Mouse (Mus musculus): ENCODE results near the gene Cryl1.

The Cryl1 gene

GRCm38 (mm10) chr14:57372348-57373102 is 25.8 kb downstream of the Cryl1 start:
- peak; percentile 82 for DNase-seq

- no peak for DNase-seq
Observed at GRCm38 (mm10) chr14:57367327-57367726, 31.0 kb downstream of the Cryl1 start.

- no peak for DNase-seq
Observed at GRCm38 (mm10) chr14:57366724-57367123, 31.6 kb downstream of the Cryl1 start.

- no peak for DNase-seq
Observed at GRCm38 (mm10) chr14:57365341-57365740, 33.0 kb downstream of the Cryl1 start.

- DNase-seq, result no peak
Observed at GRCm38 (mm10) chr14:57363833-57364232, 34.5 kb downstream of the Cryl1 start.

GRCm38 (mm10) chr14:57362726-57363660 is 35.3 kb downstream of the Cryl1 start:
- DNase-seq, result peak; percentile 67

GRCm38 (mm10) chr14:57357030-57357429 is 41.3 kb downstream of the Cryl1 start:
- no peak for DNase-seq

GRCm38 (mm10) chr14:57351521-57352235 is 46.7 kb downstream of the Cryl1 start:
- DNase-seq, result no peak

GRCm38 (mm10) chr14:57349955-57350354 is 48.4 kb downstream of the Cryl1 start:
- DNase-seq, result no peak

GRCm38 (mm10) chr14:57348155-57348554 is 50.2 kb downstream of the Cryl1 start:
- no peak for DNase-seq

- no peak for DNase-seq
Observed at GRCm38 (mm10) chr14:57346135-57346534, 52.2 kb downstream of the Cryl1 start.

GRCm38 (mm10) chr14:57344781-57345492 is 53.4 kb downstream of the Cryl1 start:
- no peak for DNase-seq

- DNase-seq, result no peak
Observed at GRCm38 (mm10) chr14:57343057-57343750, 55.1 kb downstream of the Cryl1 start.

GRCm38 (mm10) chr14:57342316-57343055 is 55.8 kb downstream of the Cryl1 start:
- no peak for DNase-seq

GRCm38 (mm10) chr14:57338666-57339065 is 59.7 kb downstream of the Cryl1 start:
- no peak for DNase-seq

GRCm38 (mm10) chr14:57334833-57335232 is 63.5 kb downstream of the Cryl1 start:
- DNase-seq, result no peak

GRCm38 (mm10) chr14:57332503-57332902 is 65.8 kb downstream of the Cryl1 start:
- DNase-seq, result no peak

GRCm38 (mm10) chr14:57331097-57331496 is 67.2 kb downstream of the Cryl1 start:
- DNase-seq, result no peak

- DNase-seq, result peak; percentile 63
Observed at GRCm38 (mm10) chr14:57329600-57329999, 68.7 kb downstream of the Cryl1 start.

GRCm38 (mm10) chr14:57326771-57327170 is 71.6 kb downstream of the Cryl1 start:
- no peak for DNase-seq

GRCm38 (mm10) chr14:57318812-57319211 is 79.5 kb downstream of the Cryl1 start:
- DNase-seq, result no peak
